Mouse (Mus musculus) neutrophil, adult 5-6 weeks (primary cell): ENCODE measurements around the gene Stra8. TPM values are rescaled to one million over a fixed set of nuclear protein-coding genes. Genes with fewer than 3 reads are reported as not detected.

Experiments used
- ATAC-seq: fragments of 151-379, 151-347 bp; 2 replicates; pipeline ENCODE4 v1.8.0; 2017; ENCODE audit warnings: mild to moderate bottlenecking, moderate TSS enrichment; ENCODE audit not compliant: insufficient number of reproducible peaks, poor library complexity, low FRiP score, severe bottlenecking; ENCODE audit errors: extremely low read depth
- total RNA-seq: library from RNA; stranded (forward); fragments of 200-1000 nt; gene quantifications from 2 replicates; pipeline ENCODE4 v1.2.3, GENCODE M21; 2017

Gene Stra8
- total RNA-seq, 1 experiment from 2014 or later: not detected

GRCm38 (mm10) chr6:34900990-34901389, 19.0 kb upstream of the Stra8 start:
- ATAC-seq: no peak

- ATAC-seq: peak; percentile 68
Observed at GRCm38 (mm10) chr6:34901911-34902444, 18.0 kb upstream of the Stra8 start.

GRCm38 (mm10) chr6:34902578-34902977, 17.4 kb upstream of the Stra8 start:
- no peak for ATAC-seq

GRCm38 (mm10) chr6:34903441-34903840, 16.5 kb upstream of the Stra8 start:
- no peak for ATAC-seq

- no peak for ATAC-seq
Observed at GRCm38 (mm10) chr6:34903851-34904250, 16.1 kb upstream of the Stra8 start.

- no peak for ATAC-seq
Observed at GRCm38 (mm10) chr6:34904361-34904760, 15.6 kb upstream of the Stra8 start.

GRCm38 (mm10) chr6:34906125-34906524, 13.8 kb upstream of the Stra8 start:
- ATAC-seq: no peak

GRCm38 (mm10) chr6:34906661-34907060, 13.3 kb upstream of the Stra8 start:
- no peak for ATAC-seq

- ATAC-seq: no peak
Observed at GRCm38 (mm10) chr6:34907121-34907614, 12.8 kb upstream of the Stra8 start.

- ATAC-seq: no peak
Observed at GRCm38 (mm10) chr6:34907696-34908260, 12.2 kb upstream of the Stra8 start.

- ATAC-seq: no peak
Observed at GRCm38 (mm10) chr6:34909631-34910345, 10.2 kb upstream of the Stra8 start.

GRCm38 (mm10) chr6:34910371-34911219, 9.4 kb upstream of the Stra8 start, which contains the start of gene Wdr91:
TSS of gene Wdr91 (minus strand) at chr6:34910876.
- ATAC-seq: peak; percentile 87

- ATAC-seq: no peak
Observed at GRCm38 (mm10) chr6:34913341-34914040, 6.5 kb upstream of the Stra8 start.

- no peak for ATAC-seq
Observed at GRCm38 (mm10) chr6:34914462-34914861, 5.5 kb upstream of the Stra8 start.

- no peak for ATAC-seq
Observed at GRCm38 (mm10) chr6:34919146-34919545, 817 bp upstream of the Stra8 start.

GRCm38 (mm10) chr6:34920631-34921030, 668 bp downstream of the Stra8 start:
- ATAC-seq: no peak

GRCm38 (mm10) chr6:34921941-34922340, 2.0 kb downstream of the Stra8 start:
- peak; percentile 81 for ATAC-seq

GRCm38 (mm10) chr6:34927156-34927555, 7.2 kb downstream of the Stra8 start:
- ATAC-seq: peak; percentile 73

- ATAC-seq: no peak
Observed at GRCm38 (mm10) chr6:34927594-34927993, 7.6 kb downstream of the Stra8 start.
